Mouse (Mus musculus) ES-Bruce4 (cell line): ENCODE measurements around the gene Sf3b4. TPM values are rescaled to one million over a fixed set of nuclear protein-coding genes. Genes with fewer than 3 reads are reported as not detected.

ENCODE experiments used
- H3K27ac ChIP-seq: 2 replicates; pipeline ENCODE4 v1.5.1; 2012; ENCODE audit warnings: low read length, inconsistent platforms; ENCODE audit not compliant: insufficient read depth
- H3K27me3 ChIP-seq: 2 replicates; pipeline ENCODE4 v1.6.1; 2012; ENCODE audit warnings: mild to moderate bottlenecking, low read length, inconsistent platforms; ENCODE audit not compliant: control insufficient read depth, poor library complexity, insufficient read depth, severe bottlenecking
- H3K36me3 ChIP-seq: 2 replicates; pipeline ENCODE4 v1.6.1; 2012; ENCODE audit warnings: inconsistent platforms, mild to moderate bottlenecking, low read length, moderate library complexity; ENCODE audit not compliant: control insufficient read depth, poor library complexity, insufficient read depth, severe bottlenecking
- H3K4me1 ChIP-seq: one replicate; pipeline ENCODE4 v1.8.1; 2011; ENCODE audit warnings: low read length; ENCODE audit not compliant: control insufficient read depth, insufficient read depth
- H3K4me3 ChIP-seq: 2 replicates; pipeline ENCODE4 v1.5.1; 2011; ENCODE audit warnings: low read depth, mild to moderate bottlenecking, low read length
- H3K9ac ChIP-seq: 2 replicates; pipeline ENCODE4 v1.6.1; 2012; ENCODE audit warnings: low read depth, mild to moderate bottlenecking, inconsistent platforms; ENCODE audit not compliant: poor library complexity, severe bottlenecking
- H3K9me3 ChIP-seq: replicated peaks from 2 replicates; pipeline ENCODE4 v1.6.1; 2012; ENCODE audit warnings: mild to moderate bottlenecking, low read length, inconsistent platforms; ENCODE audit not compliant: control insufficient read depth, poor library complexity, insufficient read depth, severe bottlenecking
- CTCF ChIP-seq: IDR thresholded peaks from one replicate; pipeline ENCODE4 v1.8.1; 2011; ENCODE audit warnings: low read depth, low read length
- EP300 ChIP-seq: IDR thresholded peaks from 2 replicates; pipeline ENCODE4 v1.6.1; 2011; ENCODE audit warnings: low read depth, low read length; ENCODE audit not compliant: insufficient read depth
- POLR2A ChIP-seq: IDR thresholded peaks from one replicate; pipeline ENCODE4 v1.8.1; 2011; ENCODE audit warnings: low read length; ENCODE audit not compliant: insufficient read depth
- polyA plus RNA-seq: library from polyadenylated mRNA; stranded (reverse); fragments of >200 nt; gene quantifications from 2 replicates; pipeline ENCODE4 v1.2.4, GENCODE M21; 2011; ENCODE audit warnings: low read depth; ENCODE audit not compliant: missing spikeins, insufficient read depth, insufficient read length

Gene Sf3b4
- polyA plus RNA-seq, 1 experiment: 81.7 TPM

DNA sequence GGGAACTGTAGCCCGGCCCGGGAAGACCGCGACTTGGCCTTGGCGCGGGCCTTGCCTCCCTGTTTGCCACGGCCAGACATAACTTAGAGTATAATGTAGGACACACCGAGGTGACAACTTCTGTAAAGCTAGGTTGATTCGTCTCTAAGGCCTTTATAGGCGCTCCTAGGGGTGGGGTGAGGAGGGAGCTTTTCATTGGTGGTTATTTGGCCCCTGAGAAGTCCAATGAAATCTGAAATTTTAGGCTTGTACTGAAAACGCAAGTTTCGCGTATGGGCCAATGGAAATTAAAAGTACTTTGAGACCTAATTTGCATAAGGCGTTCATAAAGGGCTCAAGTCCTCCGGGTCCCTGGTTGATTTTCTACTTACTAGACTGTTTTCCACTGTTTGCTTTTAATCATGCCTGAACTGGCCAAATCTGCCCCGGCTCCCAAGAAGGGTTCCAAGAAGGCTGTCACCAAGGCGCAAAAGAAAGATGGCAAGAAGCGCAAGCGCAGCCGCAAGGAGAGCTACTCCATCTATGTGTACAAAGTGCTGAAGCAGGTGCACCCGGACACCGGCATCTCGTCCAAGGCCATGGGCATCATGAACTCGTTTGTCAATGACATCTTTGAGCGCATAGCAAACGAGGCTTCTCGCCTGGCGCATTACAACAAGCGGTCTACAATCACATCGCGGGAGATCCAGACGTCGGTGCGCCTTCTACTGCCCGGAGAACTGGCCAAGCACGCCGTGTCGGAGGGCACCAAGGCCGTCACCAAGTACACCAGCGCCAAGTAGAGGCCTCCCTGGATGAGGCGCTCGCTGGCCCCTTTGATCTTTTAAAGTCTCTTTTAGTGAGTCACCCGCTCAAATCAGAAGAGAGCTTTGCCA lies 48.9 kb downstream of the Sf3b4 start, which contains the start of the genes Hist2h2ac and Hist2h2be:
Hist2h2ac (minus strand) TSS at position 116 of the 875 bp plus-strand sequence.
Hist2h2be (plus strand) TSS at position 355 of the 875 bp plus-strand sequence.
- Histone ChIP-seq H3K36me3 (no peaks in the 10 kb centered on the region), H3K4me1 (no peaks in the 10 kb centered on the region), H3K9ac (peak within 1 kb of the TSS; percentile 97), H3K27ac (peak within 1 kb of the TSS; percentile 98), H3K4me3 (peak within 1 kb of the TSS; percentile 89), H3K27me3 (no peaks in the 10 kb centered on the region), H3K9me3 (no peaks in the 10 kb centered on the region)
- TF ChIP-seq EP300 (0 out of 2 replicates have a peak, but pooled peaks have one; percentile 15), POLR2A (peak; percentile 84), CTCF (no peak)

- H3K4me1 ChIP-seq: no peaks in the 10 kb centered on the region
- peak overlapping the region; percentile 83 for H3K4me3 ChIP-seq
- no peaks in the 10 kb centered on the region for H3K27me3 ChIP-seq
- peak overlapping the region; percentile 63 for H3K9ac ChIP-seq
- H3K36me3 ChIP-seq: no peaks in the 10 kb centered on the region
- H3K27ac ChIP-seq: peak overlapping the region; percentile 46
- no peak for TF ChIP-seq EP300
- TF ChIP-seq POLR2A: no peak
- TF ChIP-seq CTCF: no peak
- H3K9me3 ChIP-seq: no peaks in the 10 kb centered on the region
These were observed 49.5 kb downstream of the Sf3b4 start for GRCm38 (mm10) chr3:96221640-96222038.

DNA sequence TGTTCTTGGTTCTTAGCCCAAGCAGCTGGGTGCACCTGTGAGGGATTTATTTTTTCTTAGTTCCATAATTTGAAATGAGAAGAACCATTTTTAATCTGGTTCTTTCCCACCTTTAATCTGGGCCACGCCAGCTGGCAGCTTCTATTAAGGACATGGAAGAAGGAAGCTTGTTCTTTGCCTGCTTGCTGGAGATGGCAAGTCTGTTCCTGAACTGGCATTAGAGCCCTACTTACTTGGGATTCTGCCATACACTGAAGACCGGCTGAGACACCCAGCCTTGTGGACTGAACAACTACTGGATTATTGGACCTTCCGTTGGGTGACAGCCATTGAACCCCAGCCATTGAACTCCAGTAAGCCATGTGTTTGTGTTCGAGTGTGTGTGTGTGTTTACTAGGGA lies 50.6 kb downstream of the Sf3b4 start:
- TF ChIP-seq CTCF: no peak
- TF ChIP-seq POLR2A: no peak
- no peak for TF ChIP-seq EP300
- H3K4me1 ChIP-seq: no peaks in the 10 kb centered on the region

DNA sequence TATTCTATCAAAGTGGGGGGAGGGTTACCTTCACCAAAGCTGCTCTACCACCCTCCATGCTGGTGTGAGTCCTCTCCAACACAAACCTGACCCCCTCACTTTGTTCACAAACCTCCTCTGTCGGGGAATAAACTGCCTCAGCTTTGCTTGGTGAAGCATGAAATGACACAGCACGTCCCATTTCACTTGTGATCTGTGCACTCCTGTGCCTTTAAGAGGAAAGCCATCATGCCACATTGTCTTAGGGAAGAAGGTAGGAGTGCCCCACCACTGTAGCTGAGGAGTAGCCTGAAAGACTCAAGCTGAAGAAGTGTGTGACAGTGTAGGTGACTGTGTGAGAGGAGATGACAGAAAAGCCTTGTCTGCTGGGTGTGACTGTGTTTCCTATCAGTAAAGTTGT lies 53.3 kb downstream of the Sf3b4 start:
- H3K4me1 ChIP-seq: no peaks in the 10 kb centered on the region
- H3K36me3 ChIP-seq: no peaks in the 10 kb centered on the region
- no peak overlapping the region for H3K27ac ChIP-seq
- no peak overlapping the region for H3K4me3 ChIP-seq
- H3K27me3 ChIP-seq: no peaks in the 10 kb centered on the region
- H3K9me3 ChIP-seq: no peaks in the 10 kb centered on the region
- no peak for TF ChIP-seq CTCF
- no peak for TF ChIP-seq EP300
- no peak for TF ChIP-seq POLR2A
- H3K9ac ChIP-seq: no peak overlapping the region

More for the DNA sequence above, 50.6 kb downstream of the Sf3b4 start:
- H3K4me3 ChIP-seq: no peak overlapping the region
- no peak overlapping the region for H3K27ac ChIP-seq
- H3K27me3 ChIP-seq: no peaks in the 10 kb centered on the region
- H3K9ac ChIP-seq: no peak overlapping the region
- H3K36me3 ChIP-seq: no peaks in the 10 kb centered on the region
- H3K9me3 ChIP-seq: no peaks in the 10 kb centered on the region

Other genes with a start within 250 kb of the Sf3b4 start
- gene Anp32e, start 243.1 kb upstream of the Sf3b4 start, polyA plus RNA-seq: 386 and 405 TPM in 2 replicates
- gene Plekho1, start 176.3 kb upstream of the Sf3b4 start, polyA plus RNA-seq: 9.2 and 15.0 TPM in 2 replicates
- 12.6 and 14.2 TPM in 2 replicates for gene Vps45, start 113.9 kb upstream of the Sf3b4 start, polyA plus RNA-seq
- 42.5 and 42.7 TPM in 2 replicates for gene Otud7b, start 67.8 kb upstream of the Sf3b4 start, polyA plus RNA-seq
- gene Mtmr11, start 10.3 kb upstream of the Sf3b4 start, polyA plus RNA-seq: 4.3 and 7.4 TPM in 2 replicates
- gene Sv2a, start 8.8 kb downstream of the Sf3b4 start, polyA plus RNA-seq: 4.5 and 4.9 TPM in 2 replicates
- gene Bola1, start 47.4 kb downstream of the Sf3b4 start, polyA plus RNA-seq: 18.1 and 27.8 TPM in 2 replicates
- gene Hist2h2ab, start 47.5 kb downstream of the Sf3b4 start, polyA plus RNA-seq: not detected in 2 replicates
- 2.5 and 4.3 TPM in 2 replicates for gene Hist2h2ac, start 48.5 kb downstream of the Sf3b4 start, polyA plus RNA-seq
- 1.3 and 2.0 TPM in 2 replicates for gene Hist2h2be, start 48.8 kb downstream of the Sf3b4 start, polyA plus RNA-seq
- 23.1 and 41.5 TPM in 2 replicates for gene Hist2h3c2, start 66.8 kb downstream of the Sf3b4 start, polyA plus RNA-seq
- 17.2 and 30.9 TPM in 2 replicates for gene Hist2h2aa2, start 67.9 kb downstream of the Sf3b4 start, polyA plus RNA-seq
- not detected in 2 replicates for gene Hist2h2aa1, start 73.2 kb downstream of the Sf3b4 start, polyA plus RNA-seq
- 1.3 and 3.0 TPM in 2 replicates for gene Hist2h3c1, start 74.4 kb downstream of the Sf3b4 start, polyA plus RNA-seq
- gene Hist2h4, start 91.0 kb downstream of the Sf3b4 start, polyA plus RNA-seq: 3.6 and 4.0 TPM in 2 replicates
- gene Hist2h3b, start 96.3 kb downstream of the Sf3b4 start, polyA plus RNA-seq: 7.7 and 11.1 TPM in 2 replicates
- 33.9 and 35.8 TPM in 2 replicates for gene Hist2h2bb, start 97.4 kb downstream of the Sf3b4 start, polyA plus RNA-seq
- gene Fcgr1, start 121.6 kb downstream of the Sf3b4 start, polyA plus RNA-seq: not detected in 2 replicates